ENCODE assay signal across 14 mouse cellular contexts in the genomic region with DNA sequence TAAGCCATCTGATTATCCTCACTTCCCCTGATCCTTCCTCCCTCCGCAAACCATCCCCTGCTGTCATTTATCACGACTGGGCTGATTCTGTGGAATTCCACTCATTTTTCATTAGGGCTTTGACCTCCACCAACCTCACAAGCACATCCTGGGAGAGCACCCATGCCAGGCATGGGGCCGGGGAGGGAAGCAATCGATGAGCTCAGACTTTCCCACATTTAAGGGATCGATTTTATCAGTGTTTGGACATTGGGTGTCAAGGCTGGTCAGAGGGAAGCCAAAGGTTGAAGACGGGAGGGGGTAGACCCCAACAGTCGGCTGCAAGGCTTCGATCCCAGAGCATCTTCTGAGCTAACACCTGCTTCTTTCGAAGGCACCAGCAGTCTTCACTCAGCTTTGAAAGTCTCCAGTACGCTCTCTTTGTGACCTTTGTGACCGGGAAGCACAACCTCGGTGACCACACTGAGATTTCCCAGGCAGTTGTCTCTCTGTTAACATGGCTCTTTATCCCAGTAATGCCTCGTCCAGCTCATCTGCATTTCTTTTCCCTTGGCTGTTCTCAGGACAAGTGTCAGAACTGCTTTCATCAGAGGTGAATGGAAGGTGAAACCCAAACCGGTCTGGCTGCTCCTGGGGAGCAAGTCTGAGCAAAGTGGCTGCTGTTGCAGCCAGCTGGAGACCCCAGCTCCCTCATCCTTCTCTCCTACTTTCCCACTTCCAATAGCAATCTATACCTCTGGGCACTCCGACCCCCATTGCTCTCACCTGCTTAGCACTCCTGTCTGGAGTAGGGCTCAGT. TPM values are rescaled to one million over a fixed set of nuclear protein-coding genes. Genes with fewer than 3 reads are reported as not detected.
DNase-seq lines count a peak whose midpoint lies in the region; ATAC-seq and TF ChIP-seq lines count a peak whose summit lies in the region.
"Had no signal": no experiment of that assay in that cellular context is flagged by ENCODE, and none has a peak within 500 bp of the region (broad histone marks: within the 10 kb centered on the region; RNA-seq: fewer than 3 reads in every experiment).

No protein-coding gene starts in this region.

- no peak overlapping the region for H3K9ac ChIP-seq in forebrain, embryonic 12.5 days
- H3K9ac ChIP-seq in liver, embryonic 11.5 days (ENCODE audit: low read depth, low read length): no peak overlapping the region
- H3K9ac ChIP-seq in stomach, postnatal 0 days (ENCODE audit: low read length): no peak overlapping the region

- no peak overlapping the region for H3K4me2 ChIP-seq in forebrain, embryonic 12.5 days
- H3K4me2 ChIP-seq in liver, embryonic 11.5 days: no peak overlapping the region; the same call in 1 of the 2 replicates
- no peak overlapping the region for H3K4me2 ChIP-seq in stomach, postnatal 0 days (replicated peaks; ENCODE audit: low read depth)

- TF ChIP-seq CTCF in stomach, postnatal 0 days (IDR thresholded peaks at IDR 0.05; ENCODE audit: low read depth): no peak

- 38% methylated on average over 15 of the region's 15 CpGs for WGBS in forebrain, embryonic 10.5 days
- WGBS in forebrain, embryonic 12.5 days: 42% methylated on average over 15 of the region's 15 CpGs
- WGBS in liver, embryonic 11.5 days: 21% methylated on average over 15 of the region's 15 CpGs
- WGBS in stomach, postnatal 0 days: 21% methylated on average over 15 of the region's 15 CpGs
- WGBS in limb, embryonic 10.5 days: 20% methylated on average over 15 of the region's 15 CpGs

- H3K4me1 ChIP-seq in forebrain, embryonic 10.5 days: peaks cover 15% of the 10 kb centered on the region
- peaks cover 7% of the 10 kb centered on the region for H3K4me1 ChIP-seq in forebrain, embryonic 12.5 days
- peaks cover 3% of the 10 kb centered on the region for H3K4me1 ChIP-seq in liver, embryonic 11.5 days (replicated peaks; ENCODE audit: control insufficient read depth, insufficient read depth, low read length)
- H3K4me1 ChIP-seq in stomach, postnatal 0 days (replicated peaks; ENCODE audit: control insufficient read depth, insufficient read depth): no peaks in the 10 kb centered on the region
- H3K4me1 ChIP-seq in limb, embryonic 10.5 days: peaks cover 24% of the 10 kb centered on the region

- no peaks in the 10 kb centered on the region for H3K36me3 ChIP-seq in forebrain, embryonic 10.5 days (replicated peaks)
- H3K36me3 ChIP-seq in forebrain, embryonic 12.5 days (replicated peaks): no peaks in the 10 kb centered on the region
- H3K36me3 ChIP-seq in liver, embryonic 11.5 days (ENCODE audit: control insufficient read depth, insufficient read depth, low read length): no peaks in the 10 kb centered on the region
- H3K36me3 ChIP-seq in stomach, postnatal 0 days (ENCODE audit: control insufficient read depth, insufficient read depth, low read length): no peaks in the 10 kb centered on the region
- H3K36me3 ChIP-seq in limb, embryonic 10.5 days: no peaks in the 10 kb centered on the region

- intact Hi-C loops in gastrocnemius, postnatal 14 days (cut with DNase I; ENCODE audit: low total_unique reads): no loop called here

- H3K4me3 ChIP-seq in forebrain, embryonic 10.5 days: no peak overlapping the region
- H3K4me3 ChIP-seq in forebrain, embryonic 12.5 days (replicated peaks): no peak overlapping the region
- no peak overlapping the region for H3K4me3 ChIP-seq in liver, embryonic 11.5 days (ENCODE audit: low read depth, low read length)
- H3K4me3 ChIP-seq in stomach, postnatal 0 days (ENCODE audit: low read depth, low read length): no peak overlapping the region
- no peak overlapping the region for H3K4me3 ChIP-seq in limb, embryonic 10.5 days
- H3K4me3 ChIP-seq: heart, adult 2 months had no signal

- no peaks in the 10 kb centered on the region for H3K27me3 ChIP-seq in forebrain, embryonic 10.5 days (ENCODE audit: poor library complexity, severe bottlenecking)
- no peaks in the 10 kb centered on the region for H3K27me3 ChIP-seq in forebrain, embryonic 12.5 days
- H3K27me3 ChIP-seq in liver, embryonic 11.5 days (replicated peaks; ENCODE audit: control insufficient read depth, insufficient read depth, low read length): no peaks in the 10 kb centered on the region
- H3K27me3 ChIP-seq in stomach, postnatal 0 days (ENCODE audit: control insufficient read depth, insufficient read depth, low read length): no peaks in the 10 kb centered on the region
- H3K27me3 ChIP-seq in limb, embryonic 10.5 days (ENCODE audit: low read depth, poor library complexity, severe bottlenecking): peaks cover 14% of the 10 kb centered on the region

- no peak for DNase-seq in forebrain, embryonic 10.5 days (ENCODE audit: extremely low spot score, low spot score)
- no peak for DNase-seq in liver, embryonic 11.5 days (ENCODE audit: low spot score)
- DNase-seq in liver: no peak
- peak; percentile 31 for DNase-seq in embryo, embryonic 9.5 days (ENCODE audit: extremely low spot score)
- peak; percentile 51 for DNase-seq in stomach, postnatal 0 days (ENCODE audit: low spot score)
- DNase-seq in limb, embryonic 10.5 days (ENCODE audit: low spot score): no peak
- DNase-seq in gastrocnemius, postnatal 14 days: no peak
- DNase-seq: cerebellum, adult 11 months; heart, adult 2 months; kidney, postnatal 14 days had no signal

- ATAC-seq in forebrain, embryonic 12.5 days (ENCODE audit: low FRiP score): no peak
- ATAC-seq in liver, embryonic 11.5 days (replicated peaks; ENCODE audit: low FRiP score): 0 out of 2 replicates have a peak, but pooled peaks have one; percentile 12
- no peak for ATAC-seq in stomach, postnatal 0 days (ENCODE audit: low FRiP score, low TSS enrichment)
- ATAC-seq: forebrain, embryonic 16.5 days; Patski had no signal

- H3K27ac ChIP-seq in forebrain, embryonic 10.5 days: peak overlapping the region; percentile 67
- no peak overlapping the region for H3K27ac ChIP-seq in forebrain, embryonic 12.5 days
- no peak overlapping the region for H3K27ac ChIP-seq in liver, embryonic 11.5 days (ENCODE audit: low read depth, low read length)
- H3K27ac ChIP-seq in stomach, postnatal 0 days (replicated peaks): no peak overlapping the region
- H3K27ac ChIP-seq in limb, embryonic 10.5 days: no peak overlapping the region
- H3K27ac ChIP-seq: heart, adult 2 months had no signal

- no peak for TF ChIP-seq EP300 in stomach, postnatal 0 days (optimal IDR thresholded peaks at IDR 0.05)

- no peaks in the 10 kb centered on the region for H3K9me3 ChIP-seq in forebrain, embryonic 10.5 days
- no peaks in the 10 kb centered on the region for H3K9me3 ChIP-seq in forebrain, embryonic 12.5 days
- no peaks in the 10 kb centered on the region for H3K9me3 ChIP-seq in liver, embryonic 11.5 days (ENCODE audit: control insufficient read depth, low read length)
- H3K9me3 ChIP-seq in stomach, postnatal 0 days (ENCODE audit: control insufficient read depth, low read length): no peaks in the 10 kb centered on the region
- H3K9me3 ChIP-seq in limb, embryonic 10.5 days (replicated peaks): no peaks in the 10 kb centered on the region

RNA-seq across cellular contexts. Expression of gene Sox9, which starts 53.7 kb away (rescaled TPM):
- 98.1 and 108 TPM in 2 replicates for polyA plus RNA-seq in forebrain, embryonic 10.5 days (2016; fragmentation: Nextera tagmentation; extraction: Ambion mirVana)
- 152 and 186 TPM in 2 replicates for polyA plus RNA-seq in forebrain, embryonic 12.5 days (2016; fragmentation: Nextera tagmentation; extraction: Ambion mirVana)
- polyA plus RNA-seq in liver, embryonic 11.5 days (2014; fragmentation: Nextera tagmentation; extraction: Ambion mirVana): 10.8 and 11.7 TPM in 2 replicates
- polyA plus RNA-seq in stomach, postnatal 0 days (2015; fragmentation: Nextera tagmentation; extraction: Ambion mirVana): 26.7 and 27.0 TPM in 2 replicates
- 85.1 and 169 TPM in 2 replicates for polyA plus RNA-seq in limb, embryonic 10.5 days (2016; fragmentation: Nextera tagmentation; extraction: Ambion mirVana)
- total RNA-seq in gastrocnemius, postnatal 14 days (2021): 1 to 10 TPM; 1.7 to 3.2 TPM
- total RNA-seq: megakaryocyte progenitor cell, adult 5-6 weeks had no signal

Comparison
In these comparisons a context has a peak if more than half of its experiments do, and no peak if none do; other contexts are left out.
1. DNase-seq: peak in embryo, embryonic 9.5 days (single experiment) and stomach, postnatal 0 days (single experiment); none in forebrain, embryonic 10.5 days (single experiment), liver, embryonic 11.5 days (single experiment), liver (single experiment), limb, embryonic 10.5 days (single experiment) and gastrocnemius, postnatal 14 days (single experiment).